Mouse (Mus musculus) right cerebral cortex, postnatal 36 days (tissue): ENCODE data around the gene Gm10840.
"Not testable (repeated sequence)": the region's sequence is repeated elsewhere in the genome, so short reads cannot be mapped to it uniquely, and the experiment has no call there.

Source experiments
- DNase-seq, 2 experiments: peaks; one replicate each; pipeline ENCODE4 v3.0.0; 2022; ENCODE audit warnings: low spot score in 2 of 2, mixed read lengths in 1 of 2

The Gm10840 gene

GRCm38 (mm10) chr11:106198277-106198676 lies 37.6 kb downstream of the Gm10840 start:
- no peak for DNase-seq

DNA sequence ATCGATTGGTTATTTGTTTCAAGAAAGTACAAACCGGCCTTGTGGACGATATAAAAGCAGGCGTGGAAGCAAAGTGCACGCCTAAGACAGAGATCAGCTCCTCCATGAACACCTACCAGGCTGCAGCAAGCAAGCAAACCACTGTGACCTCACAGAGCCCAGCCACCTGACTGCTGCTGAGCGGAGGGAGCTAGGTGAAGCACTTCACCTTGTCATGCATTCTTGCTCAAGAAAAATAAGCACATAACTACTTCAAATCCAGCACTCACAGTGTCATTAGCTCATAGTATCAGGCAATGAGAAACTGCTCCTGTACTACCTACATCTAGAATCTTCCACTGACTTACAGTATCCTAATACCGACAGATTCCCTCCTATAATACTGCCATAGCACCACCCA lies 39.3 kb downstream of the Gm10840 start:
- DNase-seq = not testable (repeated sequence)

- no peak for DNase-seq
Observed at GRCm38 (mm10) chr11:106200756-106201155, 40.1 kb downstream of the Gm10840 start.

DNA sequence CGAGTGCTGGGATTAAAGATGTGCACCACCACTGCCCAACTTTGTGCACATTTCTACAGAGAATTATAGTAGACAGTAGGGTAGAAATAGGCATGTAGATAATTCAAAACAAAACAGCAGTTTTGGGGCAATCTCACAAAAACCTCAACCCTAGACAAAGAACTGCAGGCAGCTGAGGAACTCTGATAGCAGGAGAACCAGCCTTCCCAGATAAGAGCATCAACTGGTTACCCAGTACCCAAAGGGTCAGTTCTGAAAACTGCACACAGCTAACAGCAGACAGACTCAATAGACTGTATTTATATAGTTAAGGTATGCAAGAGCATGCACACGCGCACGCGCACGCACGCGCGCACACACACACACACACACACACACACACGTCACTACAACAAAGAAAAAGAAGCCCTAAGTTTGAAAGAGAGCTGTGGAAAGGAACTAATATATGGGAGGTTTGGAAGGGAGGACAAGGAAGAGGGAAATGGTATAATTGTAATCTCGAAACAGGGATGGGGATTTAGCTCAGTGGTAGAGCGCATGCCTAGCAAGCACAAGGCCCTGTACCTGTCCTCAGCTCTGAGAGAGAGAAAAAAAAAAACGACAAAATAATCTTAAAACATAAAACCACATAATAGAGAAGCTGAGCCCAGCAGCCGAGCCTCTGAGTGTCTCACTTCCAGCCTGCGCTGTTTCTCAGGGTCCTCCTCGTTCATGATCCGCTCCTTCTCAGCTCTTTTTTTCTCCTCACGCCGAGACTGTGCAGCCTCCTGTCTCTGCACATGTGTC lies 40.9 kb downstream of the Gm10840 start:
- no peak for DNase-seq

- DNase-seq = no peak
Observed at GRCm38 (mm10) chr11:106202123-106202465, 41.4 kb downstream of the Gm10840 start, which contains the start of gene Strada. Gene Strada, minus strand, starts transcription at chr11:106202168.
